ENCODE assay signal across 13 mouse cellular contexts in the genomic region with DNA sequence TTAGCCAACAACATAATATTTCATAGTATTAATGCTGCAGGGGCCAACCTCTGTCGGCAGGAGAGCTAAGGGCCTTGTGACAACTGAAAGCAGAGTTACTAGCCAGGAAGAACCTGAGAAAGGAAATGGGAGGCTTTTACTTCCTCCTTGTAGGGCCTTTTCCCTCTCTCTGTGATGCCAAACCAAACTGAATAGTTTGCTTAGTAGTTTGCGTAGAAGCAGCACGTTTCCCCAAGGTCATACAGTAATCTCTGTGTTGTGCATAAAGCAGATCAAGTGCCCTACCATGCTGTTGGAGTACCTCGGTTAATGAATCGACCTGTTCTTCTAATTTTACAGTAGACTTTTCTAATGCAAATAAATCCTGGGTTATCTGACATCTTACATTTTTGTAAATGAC. TPM values are rescaled to one million over a fixed set of nuclear protein-coding genes. Genes with fewer than 3 reads are reported as not detected.
A peak's percentile ranks its signal among the peaks of the same experiment; 100 is the strongest.
DNase-seq lines count a peak whose midpoint lies in the region; ATAC-seq and TF ChIP-seq lines count a peak whose summit lies in the region.
"Had no signal": no experiment of that assay in that cellular context is flagged by ENCODE, and none has a peak within 500 bp of the region (broad histone marks: within the 10 kb centered on the region; RNA-seq: fewer than 3 reads in every experiment).

No protein-coding gene starts in this region.

- peak overlapping the region; percentile 100 for H3K4me3 ChIP-seq in erythroblast, embryonic 14.5 days (replicated peaks)
- H3K4me3 ChIP-seq in intestine, embryonic 16.5 days (ENCODE audit: low read length) = no peak overlapping the region
- H3K4me3 ChIP-seq in intestine, embryonic 15.5 days (replicated peaks) = no peak overlapping the region
- H3K4me3 ChIP-seq in stomach, postnatal 0 days (ENCODE audit: low read depth, low read length) = no peak overlapping the region

- peaks cover 3% of the 10 kb centered on the region; the same call in 1 of the 2 replicates for H3K9me3 ChIP-seq in erythroblast, embryonic 14.5 days (ENCODE audit: control insufficient read depth, low read length)
- peaks cover 5% of the 10 kb centered on the region; the same call in 1 of the 2 replicates for H3K9me3 ChIP-seq in intestine, embryonic 16.5 days (ENCODE audit: control insufficient read depth, low read length)
- no peaks in the 10 kb centered on the region for H3K9me3 ChIP-seq in intestine, embryonic 15.5 days
- no peaks in the 10 kb centered on the region for H3K9me3 ChIP-seq in stomach, postnatal 0 days (ENCODE audit: control insufficient read depth, low read length)

- no peaks in the 10 kb centered on the region for H3K27me3 ChIP-seq in erythroblast, embryonic 14.5 days (ENCODE audit: control insufficient read depth)
- H3K27me3 ChIP-seq in intestine, embryonic 16.5 days (replicated peaks; ENCODE audit: control insufficient read depth, insufficient read depth, low read length) = no peaks in the 10 kb centered on the region
- no peaks in the 10 kb centered on the region for H3K27me3 ChIP-seq in intestine, embryonic 15.5 days (replicated peaks)
- H3K27me3 ChIP-seq in stomach, postnatal 0 days (ENCODE audit: control insufficient read depth, insufficient read depth, low read length) = no peaks in the 10 kb centered on the region

- TF ChIP-seq EP300 in stomach, postnatal 0 days (optimal IDR thresholded peaks at IDR 0.05) = no peak

- TF ChIP-seq CTCF in stomach, postnatal 0 days (IDR thresholded peaks at IDR 0.05; ENCODE audit: low read depth) = no peak

- H3K36me3 ChIP-seq in erythroblast, embryonic 14.5 days (ENCODE audit: control insufficient read depth) = peaks cover 16% of the 10 kb centered on the region
- no peaks in the 10 kb centered on the region for H3K36me3 ChIP-seq in intestine, embryonic 16.5 days (ENCODE audit: control insufficient read depth, insufficient read depth, low read length)
- no peaks in the 10 kb centered on the region for H3K36me3 ChIP-seq in intestine, embryonic 15.5 days
- H3K36me3 ChIP-seq in stomach, postnatal 0 days (ENCODE audit: control insufficient read depth, insufficient read depth, low read length) = no peaks in the 10 kb centered on the region

- peak; percentile 21 for DNase-seq in thymus, postnatal 14 days
- DNase-seq in thymus, postnatal 10 days (ENCODE audit: low spot score in 2 of 2) = no peak
- no peak for DNase-seq in stomach, postnatal 0 days (ENCODE audit: low spot score)
- DNase-seq in embryo, embryonic 11 days = no peak
- DNase-seq: cerebellum, adult 9-11 months; heart, postnatal 10 days; kidney, adult 18-20 months; layer of hippocampus, adult 9-11 months; right cerebral cortex, postnatal 4 days had no signal

- 55% methylated on average over 5 of the region's 5 CpGs for WGBS in intestine, embryonic 16.5 days
- WGBS in intestine, embryonic 15.5 days = 56% methylated on average over 5 of the region's 5 CpGs
- 45% methylated on average over 5 of the region's 5 CpGs for WGBS in stomach, postnatal 0 days

- peak overlapping the region; percentile 76 for H3K27ac ChIP-seq in intestine, embryonic 16.5 days (ENCODE audit: low read length)
- no peak overlapping the region; the same call in 1 of the 2 replicates for H3K27ac ChIP-seq in intestine, embryonic 15.5 days
- H3K27ac ChIP-seq in stomach, postnatal 0 days (replicated peaks) = peak overlapping the region; percentile 74

- ATAC-seq in erythroblast, adult 5-6 weeks (replicated peaks; ENCODE audit: low FRiP score, poor library complexity, severe bottlenecking) = no peak
- ATAC-seq in intestine, embryonic 16.5 days = no peak
- no peak for ATAC-seq in intestine, embryonic 15.5 days
- ATAC-seq in stomach, postnatal 0 days (ENCODE audit: low FRiP score, low TSS enrichment) = no peak

- H3K4me2 ChIP-seq in intestine, embryonic 16.5 days (ENCODE audit: low read depth, low read length) = 0 out of 2 replicates have a peak overlapping the region, but pooled peaks have one; percentile 26
- H3K4me2 ChIP-seq in intestine, embryonic 15.5 days (replicated peaks) = no peak overlapping the region
- H3K4me2 ChIP-seq in stomach, postnatal 0 days (replicated peaks; ENCODE audit: low read depth) = no peak overlapping the region

- H3K9ac ChIP-seq in intestine, embryonic 16.5 days (ENCODE audit: low read depth, low read length) = peak overlapping the region; percentile 23; the same call in 1 of the 2 replicates
- H3K9ac ChIP-seq in intestine, embryonic 15.5 days = no peak overlapping the region
- H3K9ac ChIP-seq in stomach, postnatal 0 days (ENCODE audit: low read length) = no peak overlapping the region

- peaks cover 54% of the 10 kb centered on the region for H3K4me1 ChIP-seq in erythroblast, embryonic 14.5 days (ENCODE audit: control insufficient read depth)
- H3K4me1 ChIP-seq in intestine, embryonic 16.5 days (ENCODE audit: control insufficient read depth, insufficient read depth, low read length) = peaks cover 15% of the 10 kb centered on the region
- H3K4me1 ChIP-seq in intestine, embryonic 15.5 days (replicated peaks) = peaks cover 8% of the 10 kb centered on the region; the same call in 1 of the 2 replicates
- no peaks in the 10 kb centered on the region; the same call in 1 of the 2 replicates for H3K4me1 ChIP-seq in stomach, postnatal 0 days (replicated peaks; ENCODE audit: control insufficient read depth, insufficient read depth)

RNA-seq across cellular contexts. Expression of a gene that starts 2.0 kb away (rescaled TPM):
- 1.6 and 1.7 TPM in 2 replicates for polyA plus RNA-seq in erythroblast, embryonic 14.5 days (2012)
- total RNA-seq in erythroblast, adult 5-6 weeks (2015; ENCODE audit: low replicate concordance) = 52.5 and 91.5 TPM in 2 replicates
- 30.5 and 34.6 TPM in 2 replicates for total RNA-seq in erythroblast, adult 5-6 weeks (2017; ENCODE audit: low replicate concordance)
- polyA plus RNA-seq in intestine, embryonic 16.5 days (2015; fragmentation: Nextera tagmentation; extraction: Ambion mirVana) = 112 and 115 TPM in 2 replicates
- polyA plus RNA-seq in intestine, embryonic 15.5 days (2015; fragmentation: Nextera tagmentation; extraction: Ambion mirVana) = 89.3 and 93.6 TPM in 2 replicates
- polyA plus RNA-seq in stomach, postnatal 0 days (2015; fragmentation: Nextera tagmentation; extraction: Ambion mirVana) = 125 and 144 TPM in 2 replicates

RNA-seq across cellular contexts. Expression of a gene that starts 47.4 kb away (rescaled TPM):
- polyA plus RNA-seq in erythroblast, embryonic 14.5 days (2012) = 16.1 and 18.8 TPM in 2 replicates
- 181 and 187 TPM in 2 replicates for total RNA-seq in erythroblast, adult 5-6 weeks (2015; ENCODE audit: low replicate concordance)
- total RNA-seq in erythroblast, adult 5-6 weeks (2017; ENCODE audit: low replicate concordance) = 98.5 and 192 TPM in 2 replicates
- 215 and 254 TPM in 2 replicates for polyA plus RNA-seq in intestine, embryonic 16.5 days (2015; fragmentation: Nextera tagmentation; extraction: Ambion mirVana)
- polyA plus RNA-seq in intestine, embryonic 15.5 days (2015; fragmentation: Nextera tagmentation; extraction: Ambion mirVana) = 280 and 299 TPM in 2 replicates
- polyA plus RNA-seq in stomach, postnatal 0 days (2015; fragmentation: Nextera tagmentation; extraction: Ambion mirVana) = 116 and 127 TPM in 2 replicates

Comparison
In these comparisons a context has a peak if more than half of its experiments do, and no peak if none do; other contexts are left out.
1. RNA of a gene that starts 2.0 kb away (polyA plus RNA-seq): 125 to 144 TPM in stomach, postnatal 0 days, 112 to 115 TPM in intestine, embryonic 16.5 days and 89.3 to 93.6 TPM in intestine, embryonic 15.5 days; 1.6 to 1.7 TPM in erythroblast, embryonic 14.5 days; every median in the first group is over 10 times any median in the second.